8 mouse cellular contexts compared by ENCODE assay signal in the genomic region with DNA sequence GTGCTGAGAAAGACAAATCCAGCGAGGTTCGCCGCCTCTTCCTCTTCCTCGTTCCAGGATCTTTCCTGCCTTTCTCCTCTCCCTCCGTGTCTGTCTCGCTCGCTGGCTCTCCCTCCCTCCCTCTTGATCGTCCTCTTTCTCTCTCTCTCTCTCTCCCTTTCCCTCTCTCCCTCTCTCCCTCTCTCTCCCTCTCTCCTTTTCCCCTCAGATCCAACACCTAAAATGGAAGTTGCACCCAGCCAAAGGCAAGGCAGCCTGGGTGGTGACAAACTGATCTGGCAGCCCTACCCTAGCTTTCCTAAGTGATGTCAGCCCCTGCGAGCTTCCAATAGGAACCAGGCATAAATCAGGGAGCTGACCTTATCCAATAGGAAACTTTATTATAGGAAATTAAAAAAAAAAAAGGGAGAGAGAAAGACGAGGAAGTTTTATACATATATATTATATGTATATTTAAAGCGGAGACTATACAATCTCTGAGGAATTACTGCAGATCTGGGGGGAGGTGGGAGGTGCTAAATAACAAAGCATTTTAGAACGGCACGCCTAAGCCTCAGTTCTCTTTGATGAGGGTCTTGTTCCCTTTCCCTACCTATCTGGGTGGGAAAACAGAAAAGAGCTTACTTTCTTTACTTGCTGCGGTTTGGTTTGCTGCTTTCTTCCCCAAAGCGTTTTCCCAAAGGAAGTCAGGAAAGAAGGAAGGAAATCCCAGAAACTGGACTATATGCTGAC. TPM values are rescaled to one million over a fixed set of nuclear protein-coding genes. Genes with fewer than 3 reads are reported as not detected.
DNase-seq lines count a peak whose midpoint lies in the region; ATAC-seq and TF ChIP-seq lines count a peak whose summit lies in the region.

TSS of gene Ctnnd1 (minus strand) at position 302 of the 732 bp plus-strand sequence.

- WGBS in forebrain, embryonic 13.5 days = under 1% methylated on average over 15 of the region's 15 CpGs
- WGBS in heart, postnatal 0 days = under 1% methylated on average over 15 of the region's 15 CpGs
- under 1% methylated on average over 15 of the region's 15 CpGs for WGBS in liver, embryonic 15.5 days (ENCODE audit: insufficient replicate concordance)
- under 1% methylated on average over 15 of the region's 15 CpGs for WGBS in neural tube, embryonic 14.5 days

- no peaks in the 10 kb centered on the region for H3K27me3 ChIP-seq in MEL (ENCODE audit: control insufficient read depth in 1 of 2, insufficient read depth in 2 of 2, low read length in 2 of 2)
- H3K27me3 ChIP-seq in forebrain, embryonic 13.5 days = no peaks in the 10 kb centered on the region
- H3K27me3 ChIP-seq in heart, postnatal 0 days (ENCODE audit: control insufficient read depth, insufficient read depth, low read length) = no peaks in the 10 kb centered on the region
- H3K27me3 ChIP-seq in liver, embryonic 15.5 days = no peaks in the 10 kb centered on the region
- H3K27me3 ChIP-seq in neural tube, embryonic 14.5 days (ENCODE audit: control insufficient read depth, insufficient read depth, low read length) = no peaks in the 10 kb centered on the region

- no peak for TF ChIP-seq CTCF in MEL (IDR thresholded peaks at IDR 0.05 in 2 of 3, conservative IDR thresholded peaks at IDR 0.05 in 1 of 3; ENCODE audit: control insufficient read depth in 1 of 3, insufficient read depth in 1 of 3, low read depth in 2 of 3, low read length in 3 of 3, poor library complexity in 1 of 3, severe bottlenecking in 1 of 3)
- TF ChIP-seq CTCF in heart, postnatal 0 days (IDR thresholded peaks at IDR 0.05; ENCODE audit: low read depth) = no peak

- TF ChIP-seq RAD21 in MEL (IDR thresholded peaks at IDR 0.05; ENCODE audit: low read depth, low read length) = no peak

- peak within 1 kb of the TSS; percentile 83 for H3K4me2 ChIP-seq in forebrain, embryonic 13.5 days
- H3K4me2 ChIP-seq in heart, postnatal 0 days (ENCODE audit: low read depth, low read length) = peak within 1 kb of the TSS; percentile 79
- peak within 1 kb of the TSS; percentile 77 for H3K4me2 ChIP-seq in liver, embryonic 15.5 days
- H3K4me2 ChIP-seq in neural tube, embryonic 14.5 days (ENCODE audit: low read depth, low read length) = peak within 1 kb of the TSS; percentile 80

- ATAC-seq in forebrain, embryonic 13.5 days = peak; percentile 99
- peak; percentile 98 for ATAC-seq in heart, postnatal 0 days (ENCODE audit: insufficient read depth, low read depth)
- ATAC-seq in liver, embryonic 15.5 days (ENCODE audit: insufficient read depth) = peak; percentile 82
- peak; percentile 97 for ATAC-seq in neural tube, embryonic 14.5 days (ENCODE audit: low read depth)

- H3K27ac ChIP-seq in MEL (ENCODE audit: control insufficient read depth, low read depth, low read length) = peak within 1 kb of the TSS; percentile 55
- H3K27ac ChIP-seq in forebrain, embryonic 13.5 days = peak within 1 kb of the TSS; percentile 93
- H3K27ac ChIP-seq in heart, postnatal 0 days (ENCODE audit: low read depth) = peak within 1 kb of the TSS; percentile 99
- peak within 1 kb of the TSS; percentile 88 for H3K27ac ChIP-seq in liver, embryonic 15.5 days (replicated peaks)
- H3K27ac ChIP-seq in neural tube, embryonic 14.5 days (ENCODE audit: low read depth, low read length) = peak within 1 kb of the TSS; percentile 90

- H3K4me3 ChIP-seq in MEL (ENCODE audit: control insufficient read depth in 1 of 2, insufficient read depth in 1 of 2, low read depth in 2 of 2, low read length in 2 of 2) = peak within 1 kb of the TSS; percentile 70 to 97
- peak within 1 kb of the TSS; percentile 72 for H3K4me3 ChIP-seq in forebrain, embryonic 13.5 days
- peak within 1 kb of the TSS; percentile 72 for H3K4me3 ChIP-seq in heart, postnatal 0 days (ENCODE audit: low read depth, low read length)
- peak within 1 kb of the TSS; percentile 75 for H3K4me3 ChIP-seq in liver, embryonic 15.5 days (replicated peaks)
- peak within 1 kb of the TSS; percentile 64 for H3K4me3 ChIP-seq in neural tube, embryonic 14.5 days (ENCODE audit: low read depth, low read length)

- peak; percentile 74 to 88 for TF ChIP-seq POLR2A in MEL (IDR thresholded peaks at IDR 0.05; ENCODE audit: control insufficient read depth in 1 of 2, insufficient read depth in 1 of 2, low read depth in 1 of 2, low read length in 2 of 2, poor library complexity in 1 of 2)

- peaks cover 3 to 4% of the 10 kb centered on the region in 2 experiments; a peak in 3 of 4 replicates for H3K4me1 ChIP-seq in MEL (ENCODE audit: control insufficient read depth in 1 of 2, insufficient read depth in 2 of 2, low read length in 2 of 2)
- H3K4me1 ChIP-seq in forebrain, embryonic 13.5 days = peaks cover 27% of the 10 kb centered on the region
- peaks cover 23% of the 10 kb centered on the region for H3K4me1 ChIP-seq in heart, postnatal 0 days (ENCODE audit: control insufficient read depth, insufficient read depth)
- H3K4me1 ChIP-seq in liver, embryonic 15.5 days (replicated peaks) = peaks cover 23% of the 10 kb centered on the region
- H3K4me1 ChIP-seq in neural tube, embryonic 14.5 days (ENCODE audit: control insufficient read depth, insufficient read depth, low read length) = peaks cover 17% of the 10 kb centered on the region

- peak within 1 kb of the TSS; percentile 72 for H3K9ac ChIP-seq in MEL (ENCODE audit: control insufficient read depth, low read depth, low read length, poor library complexity, severe bottlenecking)
- peak within 1 kb of the TSS; percentile 80 for H3K9ac ChIP-seq in forebrain, embryonic 13.5 days
- peak within 1 kb of the TSS; percentile 92 for H3K9ac ChIP-seq in heart, postnatal 0 days (replicated peaks; ENCODE audit: low read depth, low read length)
- peak within 1 kb of the TSS; percentile 83 for H3K9ac ChIP-seq in liver, embryonic 15.5 days
- H3K9ac ChIP-seq in neural tube, embryonic 14.5 days (replicated peaks; ENCODE audit: low read depth, low read length) = peak within 1 kb of the TSS; percentile 69

- H3K9me3 ChIP-seq in MEL (replicated peaks; ENCODE audit: insufficient read depth, low read length) = no peaks in the 10 kb centered on the region
- no peaks in the 10 kb centered on the region for H3K9me3 ChIP-seq in forebrain, embryonic 13.5 days (replicated peaks)
- H3K9me3 ChIP-seq in heart, postnatal 0 days (replicated peaks; ENCODE audit: control insufficient read depth, low read length) = no peaks in the 10 kb centered on the region
- H3K9me3 ChIP-seq in liver, embryonic 15.5 days (replicated peaks) = no peaks in the 10 kb centered on the region
- no peaks in the 10 kb centered on the region for H3K9me3 ChIP-seq in neural tube, embryonic 14.5 days (ENCODE audit: control insufficient read depth, low read length)

- no peak; a peak in 1 of 4 replicates for TF ChIP-seq EP300 in MEL (IDR thresholded peaks at IDR 0.05; ENCODE audit: low read depth in 1 of 2, low read length in 2 of 2)
- TF ChIP-seq EP300 in heart, postnatal 0 days (IDR thresholded peaks at IDR 0.05; ENCODE audit: low read depth) = 0 out of 2 replicates have a peak, but pooled peaks have one; percentile 64

- peaks cover 0 to 10% of the 10 kb centered on the region in 2 experiments; a peak in 3 of 4 replicates for H3K36me3 ChIP-seq in MEL (ENCODE audit: control insufficient read depth in 1 of 2, insufficient read depth in 2 of 2, low read length in 2 of 2)
- no peaks in the 10 kb centered on the region for H3K36me3 ChIP-seq in forebrain, embryonic 13.5 days (ENCODE audit: poor library complexity, severe bottlenecking)
- H3K36me3 ChIP-seq in heart, postnatal 0 days (replicated peaks; ENCODE audit: control insufficient read depth, insufficient read depth, low read length) = no peaks in the 10 kb centered on the region
- H3K36me3 ChIP-seq in liver, embryonic 15.5 days (replicated peaks) = no peaks in the 10 kb centered on the region
- H3K36me3 ChIP-seq in neural tube, embryonic 14.5 days (ENCODE audit: control insufficient read depth, insufficient read depth, low read length) = no peaks in the 10 kb centered on the region

- H3K79me2 ChIP-seq in MEL (ENCODE audit: control insufficient read depth, insufficient read depth, low read length, poor library complexity) = peaks cover 29% of the 10 kb centered on the region

- DNase-seq in MEL (ENCODE audit: low read depth, low spot score) = peak; percentile 94
- DNase-seq in cerebellum, adult 11 months = peak; percentile 82
- peak; percentile 97 for DNase-seq in heart, postnatal 0 days (ENCODE audit: low spot score)
- DNase-seq in kidney, postnatal 4 days = peak; percentile 82 to 89
- DNase-seq in urinary bladder, postnatal 36 days (ENCODE audit: low spot score in 2 of 2) = peak; percentile 74 to 86

TF ChIP-seq in MEL, 35 proteins besides CTCF, POLR2A, EP300 and RAD21 (continues in another document):
- TF ChIP-seq MXI1 (IDR thresholded peaks at IDR 0.05; ENCODE audit: low read depth, low read length) (no peak; the same call in 1 of the 2 replicates), JUND (IDR thresholded peaks at IDR 0.05; ENCODE audit: low read depth, low read length) (0 out of 2 replicates have a peak, but pooled peaks have one; percentile 10), ZNF384 (IDR thresholded peaks at IDR 0.05; ENCODE audit: low read depth, low read length) (peak; percentile 99), ELF1 (IDR thresholded peaks at IDR 0.05; ENCODE audit: low read depth, low read length) (no peak; the same call in 1 of the 2 replicates), TBP (IDR thresholded peaks at IDR 0.05; ENCODE audit: low read depth, low read length) (peak; percentile 87), NELFE (IDR thresholded peaks at IDR 0.05; ENCODE audit: low read depth, low read length) (peak; percentile 85), ZKSCAN1 (IDR thresholded peaks at IDR 0.05; ENCODE audit: low read depth, low read length) (no peak; the same call in 1 of the 2 replicates), MAFK (IDR thresholded peaks at IDR 0.05; ENCODE audit: borderline replicate concordance, low read depth, low read length) (no peak), RCOR1 (IDR thresholded peaks at IDR 0.05; ENCODE audit: low read depth, low read length) (no peak), ZMIZ1 (IDR thresholded peaks at IDR 0.05; ENCODE audit: low read depth, low read length) (peak; percentile 76), MAX (IDR thresholded peaks at IDR 0.05; ENCODE audit: low read length) (no peak; the same call in 1 of the 2 replicates), SMC3 (IDR thresholded peaks at IDR 0.05; ENCODE audit: low read depth, low read length) (no peak), HCFC1 (IDR thresholded peaks at IDR 0.05; ENCODE audit: low read depth, low read length) (peak; percentile 79)

RNA-seq across cellular contexts. Expression of gene Ctnnd1, which starts in this region (rescaled TPM):
- total RNA-seq in MEL (2012; rRNA removed) = 11.5 and 12.7 TPM in 2 replicates
- polyA plus RNA-seq in MEL (2012; ENCODE audit: insufficient read depth in 1 of 2, insufficient read length in 2 of 2, low read depth in 1 of 2, low replicate concordance in 2 of 2, missing spikeins in 1 of 2) = 10 to 100 TPM in 1 of 2 experiments, not detected in 1; 31.6 TPM
- 31.6 and 32.8 TPM in 2 replicates for polyA plus RNA-seq in forebrain, embryonic 13.5 days (2015; fragmentation: Nextera tagmentation; extraction: Ambion mirVana)
- total RNA-seq in heart, postnatal 0 days (2014; rRNA removed; ENCODE audit: low replicate concordance) = 121 and 156 TPM in 2 replicates
- polyA plus RNA-seq in heart, postnatal 0 days (2015; fragmentation: Nextera tagmentation; extraction: Ambion mirVana) = 26.5 and 29.8 TPM in 2 replicates
- polyA plus RNA-seq in liver, embryonic 15.5 days (2015; fragmentation: Nextera tagmentation; extraction: Ambion mirVana) = 12.4 and 13.1 TPM in 2 replicates
- 30.1 and 40.4 TPM in 2 replicates for polyA plus RNA-seq in neural tube, embryonic 14.5 days (2014; fragmentation: Nextera tagmentation; extraction: Ambion mirVana)

Comparison
In these comparisons a context has a peak if more than half of its experiments do, and no peak if none do; other contexts are left out.
1. Peak in every context shown above with its lines: DNase-seq, ATAC-seq, H3K4me3 ChIP-seq and H3K27ac ChIP-seq.